Mouse (Mus musculus): Measurements from ENCODE around the gene Txndc17. TPM values are rescaled to one million over a fixed set of nuclear protein-coding genes. Genes with fewer than 3 reads are reported as not detected.

The Txndc17 gene
- polyA plus RNA-seq, 1 experiment from 2014 or later, result 66.4 TPM

DNA sequence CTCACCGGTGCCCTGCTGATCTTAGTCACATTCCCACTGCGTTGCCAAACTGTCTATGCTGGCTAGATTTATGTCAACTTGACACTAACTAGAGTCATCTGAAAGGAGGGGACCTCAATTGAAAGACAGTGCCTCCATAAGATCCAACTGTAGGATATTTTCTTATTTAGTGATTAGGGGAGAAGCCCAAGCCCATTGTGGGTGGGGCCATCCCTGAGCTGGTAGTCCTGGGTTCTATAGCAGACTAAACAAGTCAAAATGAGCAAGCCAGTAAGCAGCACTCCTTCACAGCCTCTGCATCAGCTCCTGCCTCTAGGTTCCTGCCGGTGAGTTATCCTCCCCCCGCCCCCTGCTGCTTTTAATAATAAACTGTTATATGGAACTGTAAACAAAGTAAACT lies 26.2 kb upstream of the Txndc17 start:
- Histone ChIP-seq H3K9ac (ENCODE audit: low read depth, low read length) (no peak overlapping the region), H3K9me3 (replicated peaks; ENCODE audit: control insufficient read depth, low read length) (no peaks in the 10 kb centered on the region), H3K27me3 (ENCODE audit: control insufficient read depth, insufficient read depth, low read depth, low read length) (no peaks in the 10 kb centered on the region), H3K27ac (ENCODE audit: low read length) (no peak overlapping the region), H3K36me3 (ENCODE audit: control insufficient read depth, insufficient read depth) (peaks cover 2% of the 10 kb centered on the region; the same call in 1 of the 2 replicates), H3K4me3 (ENCODE audit: low read depth, low read length) (no peak overlapping the region), H3K4me1 (ENCODE audit: control insufficient read depth, low read depth, low read length) (no peaks in the 10 kb centered on the region), H3K4me2 (ENCODE audit: low read depth, low read length) (no peak overlapping the region)
- ATAC-seq (ENCODE audit: low read depth), result no peak
- WGBS (ENCODE audit: insufficient replicate concordance), result 80% methylated on average over 4 of the region's 4 CpGs

DNA sequence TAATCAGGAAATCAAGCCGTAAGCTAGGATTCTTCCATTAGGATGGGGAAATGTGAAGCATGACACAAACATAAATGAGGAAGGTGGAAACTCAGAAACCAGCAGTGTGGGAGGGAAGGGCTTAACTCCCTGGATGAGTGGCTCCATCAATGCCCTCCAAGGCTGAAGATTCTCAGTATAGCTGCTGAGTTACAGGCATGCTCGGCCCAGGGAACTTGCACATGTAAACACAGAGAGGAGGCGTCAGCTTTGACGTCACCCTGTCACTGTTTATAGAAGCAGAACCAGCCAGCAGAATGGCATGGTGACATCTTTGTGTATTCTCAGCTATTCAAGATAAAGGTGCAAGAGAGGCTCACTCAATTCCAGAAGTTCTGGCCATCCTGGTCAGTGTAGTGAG lies 23.1 kb upstream of the Txndc17 start:
- Histone ChIP-seq H3K4me2 (ENCODE audit: low read depth, low read length) (no peak overlapping the region), H3K36me3 (ENCODE audit: control insufficient read depth, insufficient read depth) (0 out of 2 replicates have a peak, but pooled peaks cover under 1% of the 10 kb centered on the region), H3K9me3 (replicated peaks; ENCODE audit: control insufficient read depth, low read length) (no peaks in the 10 kb centered on the region), H3K4me3 (ENCODE audit: low read depth, low read length) (no peak overlapping the region), H3K27me3 (ENCODE audit: control insufficient read depth, insufficient read depth, low read depth, low read length) (no peaks in the 10 kb centered on the region), H3K9ac (ENCODE audit: low read depth, low read length) (no peak overlapping the region), H3K27ac (ENCODE audit: low read length) (no peak overlapping the region), H3K4me1 (ENCODE audit: control insufficient read depth, low read depth, low read length) (no peaks in the 10 kb centered on the region)
- no peak for ATAC-seq (ENCODE audit: low read depth)
- 77% methylated on average over 4 of the region's 4 CpGs for WGBS (ENCODE audit: insufficient replicate concordance)

DNA sequence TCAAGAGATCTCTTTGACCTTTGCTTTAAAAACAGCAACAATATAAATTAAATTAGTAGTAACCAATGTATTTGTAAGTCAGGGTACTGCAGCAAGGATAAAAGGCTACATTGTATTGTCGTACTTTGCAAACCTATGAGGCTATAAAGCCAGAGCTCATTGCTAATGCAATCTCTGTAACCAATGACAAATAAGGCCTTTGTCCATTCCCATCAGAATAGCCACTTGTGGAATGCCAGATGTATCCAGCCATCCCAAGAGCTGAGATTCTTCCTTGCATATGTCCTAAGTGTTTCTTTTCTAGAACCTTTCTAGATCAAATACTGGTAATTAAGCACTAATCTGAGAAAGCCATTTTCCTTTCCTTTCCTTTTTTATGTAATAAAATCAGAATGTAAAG lies 16.5 kb upstream of the Txndc17 start:
- H3K27ac ChIP-seq (ENCODE audit: low read length), result no peak overlapping the region
- no peak overlapping the region for H3K9ac ChIP-seq (ENCODE audit: low read depth, low read length)
- ATAC-seq (ENCODE audit: low read depth), result no peak
- 69% methylated on average over 1 of the region's 1 CpGs for WGBS (ENCODE audit: insufficient replicate concordance)
- H3K27me3 ChIP-seq (ENCODE audit: control insufficient read depth, insufficient read depth, low read depth, low read length), result no peaks in the 10 kb centered on the region
- no peak overlapping the region for H3K4me3 ChIP-seq (ENCODE audit: low read depth, low read length)
- no peaks in the 10 kb centered on the region for H3K4me1 ChIP-seq (ENCODE audit: control insufficient read depth, low read depth, low read length)
- H3K4me2 ChIP-seq (ENCODE audit: low read depth, low read length), result no peak overlapping the region
- H3K9me3 ChIP-seq (replicated peaks; ENCODE audit: control insufficient read depth, low read length), result no peaks in the 10 kb centered on the region
- H3K36me3 ChIP-seq (ENCODE audit: control insufficient read depth, insufficient read depth), result peaks cover 5% of the 10 kb centered on the region

GRCm38 (mm10) chr11:72194259-72194658 lies 13.1 kb upstream of the Txndc17 start:
- Histone ChIP-seq H3K27ac (ENCODE audit: low read length) (no peak overlapping the region), H3K9me3 (replicated peaks; ENCODE audit: control insufficient read depth, low read length) (no peaks in the 10 kb centered on the region), H3K4me2 (ENCODE audit: low read depth, low read length) (no peak overlapping the region), H3K27me3 (ENCODE audit: control insufficient read depth, insufficient read depth, low read depth, low read length) (no peaks in the 10 kb centered on the region), H3K36me3 (ENCODE audit: control insufficient read depth, insufficient read depth) (peaks cover 4% of the 10 kb centered on the region), H3K4me1 (ENCODE audit: control insufficient read depth, low read depth, low read length) (no peaks in the 10 kb centered on the region), H3K4me3 (ENCODE audit: low read depth, low read length) (no peak overlapping the region), H3K9ac (ENCODE audit: low read depth, low read length) (no peak overlapping the region)
- ATAC-seq (ENCODE audit: low read depth), result no peak
- WGBS (ENCODE audit: insufficient replicate concordance), result 79% methylated on average over 2 of the region's 2 CpGs

- 71% methylated on average over 8 of the region's 8 CpGs for WGBS (ENCODE audit: insufficient replicate concordance)
These were observed 10.8 kb upstream of the Txndc17 start for GRCm38 (mm10) chr11:72196506-72196905.

DNA sequence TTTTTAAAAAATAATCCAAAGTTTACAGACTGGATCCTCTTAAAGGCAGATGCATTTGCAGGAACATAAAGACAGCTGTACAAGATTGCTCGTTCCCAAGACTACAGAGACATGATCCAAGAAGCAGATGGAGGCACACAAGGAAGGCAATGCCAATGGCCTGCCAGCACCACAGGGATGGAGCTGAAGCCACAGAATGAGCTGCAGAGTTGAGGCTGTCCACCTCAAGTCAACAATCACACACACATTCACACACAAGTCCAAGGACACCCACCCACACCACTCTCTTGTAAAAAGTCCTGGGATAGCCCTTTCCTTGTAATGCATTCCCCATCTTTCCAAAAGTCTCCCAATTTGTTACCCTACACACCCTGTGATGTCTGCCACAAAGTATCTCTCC lies 3.9 kb upstream of the Txndc17 start:
- no peak overlapping the region for H3K4me3 ChIP-seq (ENCODE audit: low read depth, low read length)
- H3K9ac ChIP-seq (ENCODE audit: low read depth, low read length), result no peak overlapping the region
- H3K36me3 ChIP-seq (ENCODE audit: control insufficient read depth, insufficient read depth), result peaks cover 2% of the 10 kb centered on the region; the same call in 1 of the 2 replicates
- peaks cover 12% of the 10 kb centered on the region for H3K4me1 ChIP-seq (ENCODE audit: control insufficient read depth, low read depth, low read length)
- H3K4me2 ChIP-seq (ENCODE audit: low read depth, low read length), result no peak overlapping the region
- no peaks in the 10 kb centered on the region for H3K27me3 ChIP-seq (ENCODE audit: control insufficient read depth, insufficient read depth, low read depth, low read length)
- no peaks in the 10 kb centered on the region for H3K9me3 ChIP-seq (replicated peaks; ENCODE audit: control insufficient read depth, low read length)
- no peak overlapping the region for H3K27ac ChIP-seq (ENCODE audit: low read length)
- ATAC-seq (ENCODE audit: low read depth), result no peak
- 63% methylated on average over 1 of the region's 1 CpGs for WGBS (ENCODE audit: insufficient replicate concordance)

More at GRCm38 (mm10) chr11:72196506-72196905, 10.8 kb upstream of the Txndc17 start:
- Histone ChIP-seq H3K4me3 (ENCODE audit: low read depth, low read length) (no peak overlapping the region), H3K4me2 (ENCODE audit: low read depth, low read length) (no peak overlapping the region), H3K27me3 (ENCODE audit: control insufficient read depth, insufficient read depth, low read depth, low read length) (no peaks in the 10 kb centered on the region), H3K9me3 (replicated peaks; ENCODE audit: control insufficient read depth, low read length) (no peaks in the 10 kb centered on the region), H3K36me3 (ENCODE audit: control insufficient read depth, insufficient read depth) (peaks cover 1% of the 10 kb centered on the region; the same call in 1 of the 2 replicates), H3K4me1 (ENCODE audit: control insufficient read depth, low read depth, low read length) (no peaks in the 10 kb centered on the region), H3K9ac (ENCODE audit: low read depth, low read length) (no peak overlapping the region), H3K27ac (ENCODE audit: low read length) (no peak overlapping the region)
- no peak for ATAC-seq (ENCODE audit: low read depth)

DNA sequence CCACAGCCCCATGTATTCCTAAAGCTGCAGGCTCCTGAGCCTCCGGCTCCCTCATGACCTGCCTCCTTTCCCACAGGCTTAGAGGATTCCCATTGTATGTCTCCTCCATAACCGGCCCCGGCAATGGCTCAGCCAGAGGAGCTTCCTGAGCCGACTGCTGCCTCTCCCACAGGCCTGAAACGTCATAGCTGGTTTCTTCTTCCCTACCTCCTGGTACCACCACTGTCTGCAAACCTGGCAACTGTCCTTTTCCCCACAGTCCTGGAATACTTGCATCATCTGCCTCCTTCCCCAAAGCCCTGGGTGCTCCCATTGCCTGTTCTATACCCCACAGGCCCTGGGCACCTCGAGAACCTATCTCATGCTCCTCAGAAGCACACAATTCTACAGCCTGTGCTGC lies 2.1 kb upstream of the Txndc17 start:
- no peak for ATAC-seq (ENCODE audit: low read depth)
- no peaks in the 10 kb centered on the region for H3K27me3 ChIP-seq (ENCODE audit: control insufficient read depth, insufficient read depth, low read depth, low read length)
- H3K9me3 ChIP-seq (replicated peaks; ENCODE audit: control insufficient read depth, low read length), result no peaks in the 10 kb centered on the region
- H3K27ac ChIP-seq (ENCODE audit: low read length), result no peak overlapping the region
- no peak overlapping the region for H3K9ac ChIP-seq (ENCODE audit: low read depth, low read length)
- no peak overlapping the region for H3K4me2 ChIP-seq (ENCODE audit: low read depth, low read length)
- H3K4me1 ChIP-seq (ENCODE audit: control insufficient read depth, low read depth, low read length), result peaks cover 12% of the 10 kb centered on the region
- no peak overlapping the region for H3K4me3 ChIP-seq (ENCODE audit: low read depth, low read length)
- 80% methylated on average over 6 of the region's 6 CpGs for WGBS (ENCODE audit: insufficient replicate concordance)
- H3K36me3 ChIP-seq (ENCODE audit: control insufficient read depth, insufficient read depth), result peaks cover 3% of the 10 kb centered on the region; the same call in 1 of the 2 replicates

- ATAC-seq (ENCODE audit: low read depth), result peak; percentile 8; the same call in 1 of the 2 replicates
- under 1% methylated on average over 43 of the region's 43 CpGs for WGBS (ENCODE audit: insufficient replicate concordance)
- H3K4me3 ChIP-seq (ENCODE audit: low read depth, low read length), result peak within 1 kb of the TSS; percentile 87
These were observed 775 bp upstream of the Txndc17 start, which contains the start of gene Gm43951 for GRCm38 (mm10) chr11:72206341-72207203. Gm43951 (minus strand) TSS chr11:72206840.

GRCm38 (mm10) chr11:72207834-72208377 lies 559 bp downstream of the Txndc17 start:
- peak overlapping the region; percentile 90 for H3K4me2 ChIP-seq (ENCODE audit: low read depth, low read length)
- peak overlapping the region; percentile 82 for H3K9ac ChIP-seq (ENCODE audit: low read depth, low read length)
- peaks cover 12% of the 10 kb centered on the region for H3K4me1 ChIP-seq (ENCODE audit: control insufficient read depth, low read depth, low read length)
- H3K9me3 ChIP-seq (replicated peaks; ENCODE audit: control insufficient read depth, low read length), result no peaks in the 10 kb centered on the region
- peak overlapping the region; percentile 54; the same call in 1 of the 2 replicates for H3K27ac ChIP-seq (ENCODE audit: low read length)
- H3K36me3 ChIP-seq (ENCODE audit: control insufficient read depth, insufficient read depth), result 0 out of 2 replicates have a peak, but pooled peaks cover 7% of the 10 kb centered on the region
- H3K27me3 ChIP-seq (ENCODE audit: control insufficient read depth, insufficient read depth, low read depth, low read length), result no peaks in the 10 kb centered on the region
- 10% methylated on average over 17 of the region's 17 CpGs for WGBS (ENCODE audit: insufficient replicate concordance)
- ATAC-seq (ENCODE audit: low read depth), result no peak
- H3K4me3 ChIP-seq (ENCODE audit: low read depth, low read length), result peak overlapping the region; percentile 87

More at GRCm38 (mm10) chr11:72206341-72207203, 775 bp upstream of the Txndc17 start, which contains the start of gene Gm43951:
- peaks cover 7% of the 10 kb centered on the region; the same call in 1 of the 2 replicates for H3K36me3 ChIP-seq (ENCODE audit: control insufficient read depth, insufficient read depth)
- peaks cover 12% of the 10 kb centered on the region for H3K4me1 ChIP-seq (ENCODE audit: control insufficient read depth, low read depth, low read length)
- peak within 1 kb of the TSS; percentile 90 for H3K4me2 ChIP-seq (ENCODE audit: low read depth, low read length)
- H3K27ac ChIP-seq (ENCODE audit: low read length), result peak within 1 kb of the TSS; percentile 54; the same call in 1 of the 2 replicates
- H3K9me3 ChIP-seq (replicated peaks; ENCODE audit: control insufficient read depth, low read length), result no peaks in the 10 kb centered on the region
- no peaks in the 10 kb centered on the region for H3K27me3 ChIP-seq (ENCODE audit: control insufficient read depth, insufficient read depth, low read depth, low read length)
- peak within 1 kb of the TSS; percentile 82 for H3K9ac ChIP-seq (ENCODE audit: low read depth, low read length)

Measured in liver, embryonic 16.5 days (tissue).